In the genomic region with DNA sequence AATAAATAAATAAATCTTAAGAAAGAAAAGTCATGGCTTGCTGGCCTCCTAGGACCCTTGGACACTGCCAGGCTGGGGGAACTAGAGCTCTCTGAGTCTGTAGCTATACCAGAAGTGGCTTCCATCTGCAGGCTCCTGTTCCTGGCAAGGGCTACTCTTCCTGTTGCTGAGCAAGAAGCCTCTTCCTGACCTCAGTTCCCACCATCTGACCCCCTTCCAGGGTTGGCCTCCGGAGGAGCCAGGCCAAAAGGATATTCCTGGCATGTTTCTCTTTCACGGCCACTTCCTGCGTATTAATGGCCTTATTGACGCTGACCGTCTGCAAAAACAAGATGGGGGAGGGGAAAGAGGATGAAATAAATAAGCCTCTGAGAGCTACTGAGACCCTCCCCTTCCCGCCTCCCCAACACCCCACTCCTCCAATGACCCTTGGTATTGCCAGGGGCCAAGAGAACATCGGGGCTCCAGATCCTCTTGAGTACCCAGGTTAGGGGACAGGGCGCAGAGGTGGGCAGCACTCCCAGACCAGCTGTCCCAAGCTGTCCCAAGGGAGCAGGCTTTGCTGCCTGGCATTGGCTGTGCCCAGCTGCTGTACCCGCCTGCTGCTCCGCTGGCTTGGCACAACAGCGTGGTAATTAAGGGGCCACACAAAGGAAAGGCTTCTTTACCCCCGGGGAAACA, we compare ENCODE assay signal across 8 mouse cellular contexts.
DNase-seq lines count a peak whose midpoint lies in the region; ATAC-seq lines count a peak whose summit lies in the region.

No protein-coding gene starts in this region.

- intact Hi-C loops in heart, postnatal 36 days (cut with DNase I): no loop called here

- peak; percentile 87; the same call in 1 of the 2 replicates for ATAC-seq in frontal cortex, adult (ENCODE audit: low TSS enrichment)

- peak; percentile 44 for DNase-seq in adrenal gland, adult 8-10 months
- DNase-seq in cerebellum, adult 18-20 months: peak; percentile 27 to 46
- peak; percentile 17 to 23 for DNase-seq in heart, postnatal 36 days
- DNase-seq in layer of hippocampus, postnatal 14 days (ENCODE audit: low spot score in 2 of 2): peak; percentile 55 to 73
- peak; percentile 49 for DNase-seq in lung, postnatal 14 days
- no peak for DNase-seq in testis, postnatal 10 days (ENCODE audit: low spot score)
- no peak for DNase-seq in spleen, postnatal 14 days (ENCODE audit: low spot score in 2 of 2)

Comparison
In these comparisons a context has a peak if more than half of its experiments do, and no peak if none do; other contexts are left out.
1. DNase-seq: peak in adrenal gland, adult 8-10 months (single experiment), cerebellum, adult 18-20 months (2 of 2), heart, postnatal 36 days (2 of 2), layer of hippocampus, postnatal 14 days (2 of 2) and lung, postnatal 14 days (single experiment); none in testis, postnatal 10 days (single experiment) and spleen, postnatal 14 days (0 of 2).